Mouse (Mus musculus): ENCODE measurements around the gene Ltb4r2. TPM values are rescaled to one million over a fixed set of nuclear protein-coding genes. Genes with fewer than 3 reads are reported as not detected.

Ltb4r2 gene
- polyA plus RNA-seq, 1 experiment from 2014 or later = 0.15 TPM

Other genes with a start within 250 kb of the Ltb4r2 start
- not detected in 2 replicates for gene Nrl, start 236.4 kb upstream of the Ltb4r2 start, polyA plus RNA-seq (2015; fragmentation: Nextera tagmentation; extraction: Ambion mirVana)
- 34.2 and 42.5 TPM in 2 replicates for gene Pck2, start 221.2 kb upstream of the Ltb4r2 start, polyA plus RNA-seq (2015; fragmentation: Nextera tagmentation; extraction: Ambion mirVana)
- gene Dcaf11, start 201.4 kb upstream of the Ltb4r2 start, polyA plus RNA-seq (2015; fragmentation: Nextera tagmentation; extraction: Ambion mirVana) = 66.2 and 70.2 TPM in 2 replicates
- 0.82 TPM in 1 of 2 replicates, not detected in the other for gene A730061H03Rik, start 201.0 kb upstream of the Ltb4r2 start, polyA plus RNA-seq (2015; fragmentation: Nextera tagmentation; extraction: Ambion mirVana)
- gene Fitm1, start 185.8 kb upstream of the Ltb4r2 start, polyA plus RNA-seq (2015; fragmentation: Nextera tagmentation; extraction: Ambion mirVana) = 80.5 and 81.7 TPM in 2 replicates
- gene Psme1, start 183.3 kb upstream of the Ltb4r2 start, polyA plus RNA-seq (2015; fragmentation: Nextera tagmentation; extraction: Ambion mirVana) = 206 and 216 TPM in 2 replicates
- 21.2 and 21.6 TPM in 2 replicates for gene Emc9, start 176.1 kb upstream of the Ltb4r2 start, polyA plus RNA-seq (2015; fragmentation: Nextera tagmentation; extraction: Ambion mirVana)
- 203 and 215 TPM in 2 replicates for gene Psme2, start 170.3 kb upstream of the Ltb4r2 start, polyA plus RNA-seq (2015; fragmentation: Nextera tagmentation; extraction: Ambion mirVana)
- gene Rnf31, start 169.7 kb upstream of the Ltb4r2 start, polyA plus RNA-seq (2015; fragmentation: Nextera tagmentation; extraction: Ambion mirVana) = 15.8 and 17.4 TPM in 2 replicates
- 9.1 and 13.7 TPM in 2 replicates for gene Irf9, start 157.9 kb upstream of the Ltb4r2 start, polyA plus RNA-seq (2015; fragmentation: Nextera tagmentation; extraction: Ambion mirVana)
- gene Rec8, start 143.4 kb upstream of the Ltb4r2 start, polyA plus RNA-seq (2015; fragmentation: Nextera tagmentation; extraction: Ambion mirVana) = 6.9 and 7.1 TPM in 2 replicates
- 45.0 and 66.7 TPM in 2 replicates for gene Ipo4, start 125.5 kb upstream of the Ltb4r2 start, polyA plus RNA-seq (2015; fragmentation: Nextera tagmentation; extraction: Ambion mirVana)
- gene Gm49378, start 123.5 kb upstream of the Ltb4r2 start, polyA plus RNA-seq (2015; fragmentation: Nextera tagmentation; extraction: Ambion mirVana) = 0.74 and 2.1 TPM in 2 replicates
- gene Tm9sf1, start 117.6 kb upstream of the Ltb4r2 start, polyA plus RNA-seq (2015; fragmentation: Nextera tagmentation; extraction: Ambion mirVana) = 76.8 and 91.2 TPM in 2 replicates
- gene Tssk4, start 111.2 kb upstream of the Ltb4r2 start, polyA plus RNA-seq (2015; fragmentation: Nextera tagmentation; extraction: Ambion mirVana) = 0.31 and 0.36 TPM in 2 replicates
- 84.5 and 90.0 TPM in 2 replicates for gene Mdp1, start 100.9 kb upstream of the Ltb4r2 start, polyA plus RNA-seq (2015; fragmentation: Nextera tagmentation; extraction: Ambion mirVana)
- gene Gmpr2, start 89.5 kb upstream of the Ltb4r2 start, polyA plus RNA-seq (2015; fragmentation: Nextera tagmentation; extraction: Ambion mirVana) = 36.0 and 42.3 TPM in 2 replicates
- 448 and 462 TPM in 2 replicates for gene Nedd8, start 89.3 kb upstream of the Ltb4r2 start, polyA plus RNA-seq (2015; fragmentation: Nextera tagmentation; extraction: Ambion mirVana)
- gene Tinf2, start 79.6 kb upstream of the Ltb4r2 start, polyA plus RNA-seq (2015; fragmentation: Nextera tagmentation; extraction: Ambion mirVana) = 26.1 and 29.2 TPM in 2 replicates
- gene Tgm1, start 47.5 kb upstream of the Ltb4r2 start, polyA plus RNA-seq (2015; fragmentation: Nextera tagmentation; extraction: Ambion mirVana) = 0.20 and 0.60 TPM in 2 replicates
- gene Rabggta, start 39.2 kb upstream of the Ltb4r2 start, polyA plus RNA-seq (2015; fragmentation: Nextera tagmentation; extraction: Ambion mirVana) = 20.7 and 23.8 TPM in 2 replicates
- 64.0 and 65.7 TPM in 2 replicates for gene Dhrs1, start 15.7 kb upstream of the Ltb4r2 start, polyA plus RNA-seq (2015; fragmentation: Nextera tagmentation; extraction: Ambion mirVana)
- gene Nop9, start 15.7 kb upstream of the Ltb4r2 start, polyA plus RNA-seq (2015; fragmentation: Nextera tagmentation; extraction: Ambion mirVana) = 17.9 and 24.4 TPM in 2 replicates
- 1.2 and 1.6 TPM in 2 replicates for gene Cideb, start 3.0 kb upstream of the Ltb4r2 start, polyA plus RNA-seq (2015; fragmentation: Nextera tagmentation; extraction: Ambion mirVana)
- gene Ltb4r1, start 4.5 kb downstream of the Ltb4r2 start, polyA plus RNA-seq (2015; fragmentation: Nextera tagmentation; extraction: Ambion mirVana) = 0.65 and 0.66 TPM in 2 replicates
- gene Adcy4, start 22.7 kb downstream of the Ltb4r2 start, polyA plus RNA-seq (2015; fragmentation: Nextera tagmentation; extraction: Ambion mirVana) = 14.9 and 18.0 TPM in 2 replicates
- gene Ripk3, start 27.4 kb downstream of the Ltb4r2 start, polyA plus RNA-seq (2015; fragmentation: Nextera tagmentation; extraction: Ambion mirVana) = 12.6 and 20.7 TPM in 2 replicates
- 10.8 and 15.8 TPM in 2 replicates for gene Nfatc4, start 61.7 kb downstream of the Ltb4r2 start, polyA plus RNA-seq (2015; fragmentation: Nextera tagmentation; extraction: Ambion mirVana)
- 12.7 and 15.0 TPM in 2 replicates for gene Nynrin, start 92.6 kb downstream of the Ltb4r2 start, polyA plus RNA-seq (2015; fragmentation: Nextera tagmentation; extraction: Ambion mirVana)
- 0.36 and 0.50 TPM in 2 replicates for gene Cbln3, start 123.0 kb downstream of the Ltb4r2 start, polyA plus RNA-seq (2015; fragmentation: Nextera tagmentation; extraction: Ambion mirVana)
- 9.2 and 12.6 TPM in 2 replicates for gene Khnyn, start 123.5 kb downstream of the Ltb4r2 start, polyA plus RNA-seq (2015; fragmentation: Nextera tagmentation; extraction: Ambion mirVana)
- gene Sdr39u1, start 138.9 kb downstream of the Ltb4r2 start, polyA plus RNA-seq (2015; fragmentation: Nextera tagmentation; extraction: Ambion mirVana) = 45.3 and 60.8 TPM in 2 replicates
- 8.9 and 9.6 TPM in 2 replicates for gene Cma1, start 183.2 kb downstream of the Ltb4r2 start, polyA plus RNA-seq (2015; fragmentation: Nextera tagmentation; extraction: Ambion mirVana)
- gene Cma2, start 189.6 kb downstream of the Ltb4r2 start, polyA plus RNA-seq (2015; fragmentation: Nextera tagmentation; extraction: Ambion mirVana) = not detected in 2 replicates